Mouse (Mus musculus) hindbrain, embryonic 14.5 days (tissue): ENCODE measurements around the gene Lmod2. TPM values are rescaled to one million over a fixed set of nuclear protein-coding genes. Genes with fewer than 3 reads are reported as not detected.

Source experiments
- ATAC-seq: fragments of 200-750 bp; cut with Nextera tagmentation; 2 replicates; pipeline ENCODE4 v1.8.0; 2017; ENCODE audit warnings: moderate number of reproducible peaks, mild to moderate bottlenecking, moderate TSS enrichment, moderate library complexity; ENCODE audit not compliant: low FRiP score
- DNase-seq: peaks from one replicate; pipeline ENCODE4 v3.0.0-alpha.2; 2015; ENCODE audit warnings: low spot score
- H3K27ac ChIP-seq: fragments of 300-500 bp; sonication (generic); 2 replicates; pipeline ENCODE4 v1.5.1; 2014; ENCODE audit warnings: mild to moderate bottlenecking, moderate library complexity
- H3K27me3 ChIP-seq: fragments of 300-500 bp; sonication (generic); 2 replicates; pipeline ENCODE4 v1.6.1; 2014; ENCODE audit warnings: mild to moderate bottlenecking, low read length, mixed read lengths; ENCODE audit not compliant: control insufficient read depth, insufficient read depth
- H3K36me3 ChIP-seq: fragments of 300-500 bp; sonication (generic); replicated peaks from 2 replicates; pipeline ENCODE4 v1.6.1; 2014; ENCODE audit not compliant: control insufficient read depth, insufficient read depth
- H3K4me1 ChIP-seq: fragments of 300-500 bp; sonication (generic); replicated peaks from 2 replicates; pipeline ENCODE4 v1.6.1; 2014; ENCODE audit warnings: antibody characterized with exemption, low read length, mixed read lengths; ENCODE audit not compliant: control insufficient read depth, insufficient read depth
- H3K4me2 ChIP-seq: fragments of 300-500 bp; sonication (generic); replicated peaks from 2 replicates; pipeline ENCODE4 v1.6.1; 2014; ENCODE audit warnings: mild to moderate bottlenecking, moderate library complexity
- H3K4me3 ChIP-seq: fragments of 300-500 bp; sonication (generic); replicated peaks from 2 replicates; pipeline ENCODE4 v1.5.1; 2014; ENCODE audit warnings: mild to moderate bottlenecking, low read length
- H3K9ac ChIP-seq: fragments of 300-500 bp; sonication (generic); 2 replicates; pipeline ENCODE4 v1.6.1; 2014
- H3K9me3 ChIP-seq: fragments of 300-500 bp; sonication (generic); 2 replicates; pipeline ENCODE4 v1.6.1; 2016; ENCODE audit warnings: low read length; ENCODE audit not compliant: control insufficient read depth
- WGBS: fragments of 180-500 bp; shearing (Covaris S2); extraction: QIAGEN DNeasy Blood & Tissue Kit; methylation state at CpG from one replicate; pipeline ENCODE4 v1.1.7; 2014; 5-methylcytosine and 5-hydroxymethylcytosine counted together
- polyA plus RNA-seq: library from polyadenylated mRNA; unstranded; fragments of >200 nt; fragmentation: Nextera tagmentation; extraction: Ambion mirVana; gene quantifications from 2 replicates; pipeline ENCODE4 v1.2.1, GENCODE M21; 2014

Lmod2 gene
- polyA plus RNA-seq, 1 experiment from 2014 or later, result not detected

DNA sequence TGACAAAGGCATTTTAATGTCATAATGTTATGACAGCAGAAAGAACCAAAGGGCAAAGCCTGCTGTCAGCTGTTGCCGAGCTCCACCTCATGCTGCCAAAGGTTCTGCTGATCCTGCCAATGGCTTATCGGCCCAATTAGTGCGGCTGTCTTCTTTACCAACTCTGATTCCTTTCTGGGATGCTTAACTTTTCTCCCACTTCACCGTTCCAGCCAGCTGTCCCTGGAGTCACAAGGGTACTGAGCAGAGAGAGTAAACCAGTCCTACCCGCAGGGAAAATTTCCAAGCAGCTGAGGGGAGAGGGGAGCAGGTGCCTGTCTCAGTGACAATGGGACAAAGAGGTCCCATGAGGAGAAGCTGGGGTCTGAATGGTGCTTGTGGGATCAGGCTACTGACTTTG lies 2.1 kb downstream of the Lmod2 start:
- Histone ChIP-seq H3K27ac (no peak overlapping the region), H3K27me3 (no peaks in the 10 kb centered on the region), H3K4me3 (no peak overlapping the region), H3K9me3 (no peaks in the 10 kb centered on the region), H3K4me1 (no peaks in the 10 kb centered on the region), H3K4me2 (no peak overlapping the region), H3K9ac (no peak overlapping the region), H3K36me3 (no peaks in the 10 kb centered on the region)
- WGBS, result 76% methylated on average over 5 of the region's 5 CpGs
- ATAC-seq (no peak), DNase-seq (no peak)

DNA sequence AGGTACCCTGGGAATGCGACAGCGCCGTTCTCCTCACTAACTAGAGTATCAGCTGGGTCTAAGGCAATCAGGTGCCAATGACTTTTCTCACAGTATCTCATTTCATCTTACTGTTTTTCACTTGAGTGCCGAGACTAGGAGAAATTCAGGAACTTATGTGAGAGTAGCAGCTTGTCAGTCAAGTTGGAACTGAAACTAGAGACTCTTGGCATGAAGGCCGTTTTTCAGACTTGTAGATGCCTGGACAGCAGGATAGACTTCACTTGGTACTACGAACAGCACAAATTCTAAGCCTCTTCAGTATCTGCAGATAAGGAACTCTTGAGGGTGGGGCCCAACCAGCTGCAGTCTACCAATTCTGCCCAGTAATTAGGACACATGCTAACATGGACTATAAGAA lies 2.6 kb downstream of the Lmod2 start:
- ATAC-seq (no peak), DNase-seq (no peak)
- H3K27me3 ChIP-seq, result no peaks in the 10 kb centered on the region
- no peak overlapping the region for H3K4me3 ChIP-seq
- H3K4me2 ChIP-seq, result no peak overlapping the region
- WGBS, result 89% methylated on average over 6 of the region's 6 CpGs
- H3K9ac ChIP-seq, result no peak overlapping the region
- H3K36me3 ChIP-seq, result no peaks in the 10 kb centered on the region
- no peaks in the 10 kb centered on the region for H3K4me1 ChIP-seq
- H3K9me3 ChIP-seq, result no peaks in the 10 kb centered on the region
- no peak overlapping the region for H3K27ac ChIP-seq

DNA sequence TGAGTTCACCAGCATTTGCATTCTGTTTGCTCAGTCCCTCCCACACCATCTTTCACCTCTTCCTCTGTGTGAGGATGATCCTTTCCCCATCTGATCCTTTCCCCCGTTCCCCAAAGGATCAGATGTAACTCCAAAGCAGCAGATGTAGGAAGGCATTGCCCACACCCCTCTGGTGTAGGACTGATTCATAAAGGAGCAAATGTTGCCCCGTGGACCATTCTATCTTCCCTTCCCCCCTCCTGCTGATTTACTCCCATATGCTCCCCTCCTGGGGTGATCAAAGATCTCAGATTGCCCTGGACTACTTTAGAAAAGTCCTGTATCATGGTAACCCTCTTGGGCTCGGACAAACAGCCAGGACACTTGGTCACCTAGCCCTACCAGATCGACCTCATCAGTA lies 3.2 kb downstream of the Lmod2 start:
- ATAC-seq (no peak), DNase-seq (no peak)
- no peaks in the 10 kb centered on the region for H3K4me1 ChIP-seq
- H3K27ac ChIP-seq, result no peak overlapping the region
- H3K4me3 ChIP-seq, result no peak overlapping the region
- WGBS, result 81% methylated on average over 4 of the region's 4 CpGs
- no peak overlapping the region for H3K4me2 ChIP-seq
- H3K36me3 ChIP-seq, result no peaks in the 10 kb centered on the region
- no peaks in the 10 kb centered on the region for H3K27me3 ChIP-seq
- H3K9ac ChIP-seq, result no peak overlapping the region
- H3K9me3 ChIP-seq, result no peaks in the 10 kb centered on the region

DNA sequence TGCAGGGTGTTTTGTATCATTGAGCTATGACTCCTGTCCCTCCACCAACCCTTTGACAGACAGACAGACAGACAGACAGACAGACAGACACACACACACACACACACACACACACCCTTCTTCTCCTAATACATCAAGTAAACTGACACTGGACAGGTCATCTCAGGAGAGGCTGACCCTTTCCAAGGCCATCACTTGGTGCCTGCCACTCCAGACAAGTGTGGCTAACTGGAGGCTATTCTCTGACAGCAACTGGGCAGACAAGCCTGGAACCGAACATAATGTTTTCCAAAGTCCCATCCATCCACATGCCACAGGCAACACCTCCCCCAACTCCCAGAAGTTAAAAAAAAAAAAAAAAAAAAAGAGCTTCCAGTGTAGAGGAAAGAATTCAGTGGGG lies 4.1 kb downstream of the Lmod2 start:
- H3K9ac ChIP-seq, result no peak overlapping the region
- no peak overlapping the region for H3K4me3 ChIP-seq
- no peaks in the 10 kb centered on the region for H3K4me1 ChIP-seq
- H3K27ac ChIP-seq, result no peak overlapping the region
- ATAC-seq (no peak), DNase-seq (no peak)
- WGBS, result 56% methylated on average over 1 of the region's 1 CpGs
- H3K27me3 ChIP-seq, result no peaks in the 10 kb centered on the region
- no peaks in the 10 kb centered on the region for H3K36me3 ChIP-seq
- H3K9me3 ChIP-seq, result no peaks in the 10 kb centered on the region
- no peak overlapping the region for H3K4me2 ChIP-seq

DNA sequence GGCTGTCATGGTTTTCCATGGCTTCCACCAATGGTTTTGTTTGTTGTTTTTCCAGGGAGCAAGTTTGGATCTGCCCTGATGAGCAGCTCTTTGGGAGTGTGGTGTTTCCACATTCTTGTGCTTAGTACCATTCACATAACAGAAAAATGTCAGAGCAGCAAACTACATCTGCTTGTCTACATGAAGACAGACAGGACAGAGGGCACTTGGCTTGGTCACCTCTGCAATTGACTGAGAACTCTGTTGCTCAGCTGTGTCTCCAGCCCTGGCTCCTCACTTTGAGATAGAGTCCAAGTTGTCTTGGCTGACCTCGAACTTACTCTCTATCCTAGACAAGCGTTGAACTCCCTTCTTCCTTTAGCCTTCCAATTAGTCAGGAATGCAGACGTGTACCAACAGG lies 4.8 kb downstream of the Lmod2 start:
- ATAC-seq (no peak), DNase-seq (no peak)
- no peak overlapping the region for H3K4me2 ChIP-seq
- no peak overlapping the region for H3K4me3 ChIP-seq
- H3K36me3 ChIP-seq, result no peaks in the 10 kb centered on the region
- no peak overlapping the region for H3K27ac ChIP-seq
- 91% methylated on average over 3 of the region's 3 CpGs for WGBS
- H3K27me3 ChIP-seq, result no peaks in the 10 kb centered on the region
- H3K9me3 ChIP-seq, result no peaks in the 10 kb centered on the region
- no peaks in the 10 kb centered on the region for H3K4me1 ChIP-seq
- H3K9ac ChIP-seq, result no peak overlapping the region

DNA sequence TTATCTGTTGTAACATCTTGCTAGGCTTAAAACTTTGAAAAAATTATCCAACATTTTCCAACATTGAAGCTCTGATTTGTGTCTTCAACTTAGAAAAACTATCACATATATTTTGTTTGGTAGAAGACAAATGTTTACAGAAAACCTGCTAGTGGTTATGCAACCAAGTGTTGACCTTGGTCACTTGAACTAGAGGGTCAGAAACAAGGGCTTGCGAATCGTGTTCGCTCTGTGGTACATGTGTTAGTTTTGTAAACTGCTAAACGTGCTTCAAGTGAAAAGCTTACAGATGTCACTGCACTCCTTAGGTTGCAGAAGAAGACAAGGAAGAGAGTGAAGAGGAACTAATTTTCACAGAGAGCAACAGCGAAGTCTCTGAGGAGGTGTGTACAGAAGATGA lies 5.4 kb downstream of the Lmod2 start:
- H3K9me3 ChIP-seq, result no peaks in the 10 kb centered on the region
- H3K36me3 ChIP-seq, result no peaks in the 10 kb centered on the region
- no peak overlapping the region for H3K4me3 ChIP-seq
- WGBS, result 94% methylated on average over 5 of the region's 5 CpGs
- DNase-seq (no peak), ATAC-seq (no peak)
- no peaks in the 10 kb centered on the region for H3K27me3 ChIP-seq
- no peak overlapping the region for H3K4me2 ChIP-seq
- no peak overlapping the region for H3K9ac ChIP-seq
- H3K4me1 ChIP-seq, result no peaks in the 10 kb centered on the region
- no peak overlapping the region for H3K27ac ChIP-seq

DNA sequence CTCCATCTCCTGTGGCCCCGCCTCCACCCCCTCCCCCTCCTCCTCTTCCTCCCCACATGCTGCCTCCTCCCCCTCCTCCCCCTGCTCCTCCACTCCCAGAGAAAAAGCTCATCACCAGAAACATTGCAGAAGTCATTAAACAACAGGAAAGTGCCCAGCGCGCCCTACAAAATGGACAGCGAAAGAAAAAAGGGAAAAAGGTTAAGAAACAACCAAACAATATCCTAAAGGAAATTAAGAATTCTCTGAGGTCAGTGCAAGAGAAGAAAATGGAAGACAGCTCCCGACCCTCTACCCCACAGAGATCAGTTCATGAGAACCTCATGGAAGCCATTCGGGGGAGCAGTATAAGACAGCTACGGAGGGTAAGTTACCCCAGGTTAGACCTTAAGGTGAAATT lies 6.7 kb downstream of the Lmod2 start:
- Histone ChIP-seq H3K4me2 (no peak overlapping the region), H3K9ac (no peak overlapping the region), H3K27ac (no peak overlapping the region), H3K36me3 (no peaks in the 10 kb centered on the region), H3K9me3 (no peaks in the 10 kb centered on the region), H3K27me3 (no peaks in the 10 kb centered on the region), H3K4me1 (no peaks in the 10 kb centered on the region), H3K4me3 (no peak overlapping the region)
- ATAC-seq (no peak), DNase-seq (no peak)
- WGBS, result 96% methylated on average over 7 of the region's 7 CpGs

DNA sequence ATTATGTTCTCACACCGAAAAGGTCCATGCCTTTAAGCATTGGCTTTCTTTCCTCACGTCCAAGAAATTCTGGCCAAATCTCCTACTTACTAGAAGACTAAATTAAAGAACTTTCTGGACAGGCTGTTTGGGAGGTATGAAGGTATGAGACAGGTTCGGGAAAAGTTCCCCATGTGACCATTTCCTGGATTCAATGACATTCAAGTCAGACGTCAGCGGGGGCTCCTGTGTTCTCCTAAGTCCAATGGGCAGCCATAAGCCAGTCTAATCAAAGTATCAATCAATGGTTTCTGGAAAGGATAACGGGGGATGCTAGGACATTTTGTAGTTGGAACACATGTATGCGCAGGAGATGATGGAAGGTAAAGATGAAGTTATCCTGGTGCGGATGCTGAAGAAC lies 8.1 kb downstream of the Lmod2 start:
- H3K4me1 ChIP-seq, result no peaks in the 10 kb centered on the region
- no peak overlapping the region for H3K4me2 ChIP-seq
- no peak overlapping the region for H3K4me3 ChIP-seq
- no peak for DNase-seq
- no peak for ATAC-seq
- H3K27me3 ChIP-seq, result no peaks in the 10 kb centered on the region
- H3K36me3 ChIP-seq, result no peaks in the 10 kb centered on the region
- H3K9me3 ChIP-seq, result no peaks in the 10 kb centered on the region
- no peak overlapping the region for H3K27ac ChIP-seq
- no peak overlapping the region for H3K9ac ChIP-seq
- WGBS, result 93% methylated on average over 8 of the region's 8 CpGs

DNA sequence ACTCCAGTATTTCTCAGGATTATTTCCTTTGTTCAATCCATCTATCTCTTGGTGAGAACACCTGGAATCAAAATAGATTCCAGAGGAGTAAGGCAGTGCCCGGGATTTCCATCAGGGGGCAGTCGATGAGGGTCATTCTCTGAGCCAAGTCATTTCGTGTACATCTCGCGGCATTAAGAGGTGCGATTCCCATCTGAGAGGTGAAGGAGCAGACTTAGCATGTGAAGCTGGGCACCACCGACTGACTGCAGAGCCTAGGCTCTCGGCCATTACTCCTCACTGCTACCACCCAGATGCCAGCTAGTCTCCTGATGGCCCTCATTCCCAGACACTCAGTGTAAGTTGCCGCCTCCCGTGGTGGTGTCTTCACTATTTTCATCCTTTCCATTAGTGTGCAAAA lies 8.9 kb downstream of the Lmod2 start:
- Histone ChIP-seq H3K4me2 (no peak overlapping the region), H3K36me3 (no peaks in the 10 kb centered on the region), H3K9me3 (no peaks in the 10 kb centered on the region), H3K9ac (no peak overlapping the region), H3K4me3 (no peak overlapping the region), H3K27me3 (no peaks in the 10 kb centered on the region), H3K4me1 (no peaks in the 10 kb centered on the region), H3K27ac (no peak overlapping the region)
- WGBS, result 77% methylated on average over 10 of the region's 10 CpGs
- ATAC-seq (no peak), DNase-seq (no peak)

DNA sequence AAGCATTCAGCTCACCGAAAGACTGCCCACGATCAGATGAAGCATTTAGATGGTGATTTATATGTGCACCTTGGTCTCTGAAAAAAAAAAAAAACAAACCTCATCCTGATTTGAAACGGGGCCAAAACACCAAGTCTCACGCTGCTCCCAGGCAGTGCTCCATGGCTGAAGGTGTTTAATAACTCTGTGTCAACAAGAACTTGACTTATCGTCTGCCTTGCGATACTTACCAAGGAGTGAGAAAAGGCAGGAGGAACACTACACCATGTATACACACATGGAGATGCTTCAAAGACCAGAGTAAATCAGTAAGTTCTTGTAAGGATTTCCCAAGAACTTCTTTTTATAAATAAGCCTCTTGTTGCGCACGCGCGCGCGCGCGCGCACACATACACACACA lies 10.0 kb downstream of the Lmod2 start:
- ATAC-seq, result no peak
- H3K4me2 ChIP-seq, result no peak overlapping the region
- H3K4me3 ChIP-seq, result no peak overlapping the region
- H3K9me3 ChIP-seq, result no peaks in the 10 kb centered on the region
- H3K4me1 ChIP-seq, result no peaks in the 10 kb centered on the region
- H3K9ac ChIP-seq, result no peak overlapping the region
- H3K27ac ChIP-seq, result no peak overlapping the region
- H3K36me3 ChIP-seq, result peaks cover 3% of the 10 kb centered on the region; the same call in 1 of the 2 replicates
- 92% methylated on average over 15 of the region's 15 CpGs for WGBS
- DNase-seq, result no peak
- H3K27me3 ChIP-seq, result no peaks in the 10 kb centered on the region
